Mouse (Mus musculus): Measurements from ENCODE around the gene Ccpg1os. TPM values are rescaled to one million over a fixed set of nuclear protein-coding genes. Genes with fewer than 3 reads are reported as not detected.

Ccpg1os gene
- 10 to 100 TPM; 11.2 to 15.6 (median 11.9) TPM for total RNA-seq (2022)

DNA sequence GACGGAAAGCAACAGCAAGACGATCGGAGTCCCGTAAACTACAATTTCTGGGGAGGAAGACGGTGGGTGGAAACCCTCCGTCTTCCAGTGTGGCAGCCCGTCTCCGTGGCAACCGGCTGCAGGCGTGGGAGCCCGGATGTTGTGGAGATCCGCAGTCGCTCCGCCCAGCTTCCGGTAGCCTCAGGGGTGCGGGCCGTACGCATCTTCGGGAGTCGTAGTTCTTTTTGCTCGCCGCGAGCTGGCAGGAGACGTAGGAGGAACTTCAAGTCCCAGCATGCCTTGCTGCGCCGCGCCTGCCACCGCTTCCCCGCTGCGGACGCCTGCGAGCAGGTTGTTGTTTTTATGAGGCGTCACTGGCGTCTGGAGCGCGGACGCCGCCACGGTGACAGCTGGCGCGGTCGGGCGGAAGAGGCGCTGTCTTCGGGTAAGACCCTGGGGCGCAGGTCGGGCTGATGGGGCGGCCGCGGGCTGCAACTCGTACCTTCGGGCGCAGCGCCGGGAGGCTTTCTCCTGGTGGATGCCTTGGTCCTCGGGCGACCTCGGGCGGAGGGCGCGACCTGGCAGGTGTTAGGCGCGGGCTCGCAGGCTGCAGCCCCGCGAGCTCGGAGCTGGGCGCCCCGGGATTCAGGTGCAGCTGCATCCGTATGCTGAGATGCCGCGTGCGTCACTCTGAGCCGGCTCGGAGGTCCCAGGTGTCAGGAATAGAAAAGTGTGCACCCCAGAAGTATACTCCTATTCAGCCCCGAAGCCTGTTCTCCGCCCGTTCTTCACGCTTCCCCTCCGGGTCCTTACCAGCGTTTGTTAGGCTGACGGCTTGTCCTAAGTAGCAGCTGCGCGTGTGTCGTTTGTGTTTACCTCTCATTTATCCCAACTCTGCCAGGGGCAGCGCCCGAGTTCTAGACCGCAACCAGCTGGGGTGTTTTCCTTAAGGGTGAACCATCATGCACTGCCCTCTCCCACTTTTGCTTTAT lies at the start of gene Ccpg1os, which contains the start of gene Ccpg1:
TSS of gene Ccpg1os (minus strand) at position 133 of the 971 bp plus-strand sequence.
TSS of gene Ccpg1 (plus strand) at position 180 of the 971 bp plus-strand sequence.
- DNase-seq (ENCODE audit: low spot score in 2 of 2): peak; percentile 95 to 96

DNA sequence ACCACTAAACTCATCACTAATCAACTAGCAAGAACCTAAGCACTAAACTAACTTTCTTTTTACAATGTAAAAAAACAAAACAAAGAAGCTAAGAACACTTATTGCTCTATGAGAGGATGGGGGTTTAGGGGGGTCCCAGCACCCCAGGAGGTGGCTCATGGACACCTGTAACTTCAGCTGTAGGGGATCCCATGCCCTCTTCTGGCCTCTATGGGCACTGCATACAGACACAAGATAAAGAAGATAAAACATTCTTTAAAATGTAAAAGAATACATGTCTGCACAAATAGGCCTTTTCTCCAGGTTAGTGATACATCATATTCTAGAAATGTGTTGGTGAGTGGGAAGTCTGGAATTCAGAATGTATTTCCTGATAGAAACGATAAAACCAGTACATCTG lies 48.2 kb upstream of the Ccpg1os start:
- no peak for DNase-seq (ENCODE audit: low spot score in 2 of 2)

DNA sequence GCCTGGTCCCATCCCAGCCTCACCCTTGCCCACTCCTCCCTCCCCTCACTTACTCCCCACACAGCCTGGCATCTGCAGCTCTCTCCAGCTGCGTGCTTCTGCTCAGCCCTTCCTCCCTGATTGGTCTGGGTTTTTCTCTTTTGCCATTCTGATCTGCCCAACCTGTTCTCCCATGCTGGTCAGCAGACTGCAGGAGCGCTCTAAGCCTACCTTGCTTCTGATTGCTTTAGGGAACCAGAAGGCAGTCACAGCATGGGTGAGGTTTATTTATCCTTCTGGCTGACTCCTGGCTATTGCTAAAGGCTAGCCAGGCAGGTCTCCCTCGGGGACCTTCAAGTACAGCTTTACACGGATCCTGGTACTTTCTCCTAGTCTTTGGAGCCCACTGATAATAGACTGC lies 46.2 kb upstream of the Ccpg1os start:
- no peak for DNase-seq (ENCODE audit: low spot score in 2 of 2)

DNA sequence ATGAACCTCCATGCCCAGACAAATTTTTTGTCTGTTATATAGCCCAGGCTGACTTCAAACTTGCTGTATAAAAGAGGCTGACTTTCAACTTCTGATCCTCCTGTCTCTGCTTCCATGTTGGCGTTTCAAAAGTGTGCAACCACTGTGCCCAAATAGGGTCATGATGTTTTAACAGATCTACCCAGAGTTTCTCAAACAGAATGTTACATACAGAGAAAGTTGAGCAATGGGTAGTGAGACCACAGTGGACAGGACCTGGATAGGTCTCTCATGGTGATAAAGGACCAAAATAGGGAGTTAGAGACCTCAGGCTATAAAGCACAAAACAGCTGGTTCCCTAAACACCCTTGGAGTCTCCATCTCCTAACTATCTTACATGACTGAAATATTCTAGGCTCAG lies 45.3 kb upstream of the Ccpg1os start:
- no peak for DNase-seq (ENCODE audit: low spot score in 2 of 2)

DNA sequence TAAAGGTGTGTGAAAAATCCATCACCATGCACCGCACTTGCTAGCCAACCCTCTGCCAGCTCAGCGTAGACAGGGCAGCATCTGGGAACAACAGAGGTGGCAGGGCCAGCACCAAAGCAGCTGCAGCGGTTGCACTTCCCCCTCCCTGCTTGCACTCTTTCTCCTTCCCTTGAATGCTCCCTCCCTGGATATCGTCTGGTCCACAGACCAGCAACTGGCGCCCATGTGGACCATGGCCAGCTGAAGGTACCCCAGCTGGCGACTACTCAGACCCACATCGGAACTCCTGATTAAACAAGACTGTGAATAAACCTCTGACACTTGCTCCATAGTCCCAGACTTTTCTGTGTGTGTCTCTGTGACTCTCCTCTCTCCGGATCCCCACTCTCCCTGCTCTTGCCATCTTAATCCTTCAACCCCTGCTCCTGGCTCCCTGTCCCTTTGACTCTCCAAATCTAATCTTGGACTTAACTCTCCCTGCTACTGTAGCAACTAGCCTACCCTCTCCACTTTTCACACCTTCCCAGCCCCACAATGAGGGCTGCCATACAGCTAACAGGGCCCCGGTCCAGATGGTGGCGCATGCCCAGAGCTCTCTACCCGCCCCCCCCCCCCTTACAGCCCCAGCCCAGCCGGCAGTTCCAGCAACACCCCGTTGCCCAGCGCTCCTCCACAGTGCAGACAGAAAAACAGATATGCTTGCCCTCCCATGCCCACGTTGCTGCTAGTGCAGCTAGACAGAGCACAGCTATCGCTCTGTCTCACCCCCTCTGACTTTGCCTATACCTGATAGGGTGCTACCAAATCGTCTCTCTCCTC lies 40.8 kb upstream of the Ccpg1os start:
- no peak for DNase-seq (ENCODE audit: low spot score in 2 of 2)

DNA sequence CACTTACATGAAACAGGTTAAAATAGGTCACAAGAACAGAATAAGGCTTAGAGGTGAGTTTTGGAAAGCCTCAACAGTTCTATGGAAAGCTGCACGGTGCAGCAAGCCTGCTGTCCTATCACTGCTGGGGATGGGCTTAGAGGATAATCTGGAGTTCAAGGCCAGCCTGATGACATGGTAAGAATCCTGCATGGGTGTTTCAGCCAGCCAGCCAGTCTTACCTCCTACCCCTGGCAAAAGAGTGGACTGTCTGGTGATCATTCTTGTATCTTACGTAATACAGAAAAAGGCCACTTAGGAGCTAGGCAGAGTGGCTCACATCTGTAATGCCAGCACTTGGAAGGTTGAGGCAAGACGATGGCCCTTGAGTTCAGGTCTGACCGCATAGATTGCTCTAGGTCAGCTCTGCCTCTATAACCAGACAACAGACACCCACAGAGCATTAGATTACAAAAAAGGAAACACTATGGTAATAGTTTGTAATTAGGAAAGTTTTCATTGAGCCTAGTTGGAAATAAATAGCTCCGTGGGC lies 35.5 kb upstream of the Ccpg1os start:
- DNase-seq (ENCODE audit: low spot score in 2 of 2): no peak

DNA sequence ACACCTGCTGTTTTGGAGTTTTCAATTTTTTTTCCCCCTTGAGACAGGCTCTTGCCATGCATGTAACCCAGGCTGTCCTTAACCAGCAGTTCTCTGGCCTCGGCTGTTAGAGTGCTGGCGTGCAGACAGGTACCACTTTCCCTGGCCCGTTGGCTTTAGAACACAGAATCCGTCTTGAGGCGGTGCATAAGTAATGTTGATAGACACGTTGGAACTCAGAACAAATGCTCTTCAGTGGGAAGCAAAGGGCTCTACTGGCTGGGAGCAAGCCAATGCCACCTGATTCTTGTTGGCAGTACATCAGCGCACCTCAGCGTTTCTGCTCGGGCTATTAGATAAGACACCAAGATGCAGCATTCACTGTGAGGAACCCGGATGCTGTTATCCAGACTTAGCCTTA lies 34.7 kb upstream of the Ccpg1os start:
- no peak for DNase-seq (ENCODE audit: low spot score in 2 of 2)

DNA sequence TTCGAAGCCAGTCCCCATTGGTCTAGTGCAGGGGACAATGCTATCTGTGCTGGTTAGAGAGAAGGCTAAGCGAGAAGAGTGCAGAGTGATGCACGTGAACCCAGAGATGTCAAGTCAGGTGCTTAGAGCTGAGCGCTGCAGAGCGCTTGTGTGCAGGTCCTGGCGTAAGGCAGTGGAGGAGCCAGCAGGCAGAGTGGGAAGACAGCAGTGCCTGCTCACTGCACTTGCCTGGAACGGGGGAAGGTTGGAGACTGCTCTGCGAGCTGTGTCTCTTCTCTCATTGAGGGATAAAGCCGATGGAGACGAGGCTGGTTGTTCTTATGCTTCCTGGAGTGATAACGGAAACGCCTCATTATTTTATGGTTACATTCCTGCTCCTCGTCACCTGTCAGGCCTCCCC lies 29.5 kb upstream of the Ccpg1os start:
- DNase-seq (ENCODE audit: low spot score in 2 of 2): no peak

DNA sequence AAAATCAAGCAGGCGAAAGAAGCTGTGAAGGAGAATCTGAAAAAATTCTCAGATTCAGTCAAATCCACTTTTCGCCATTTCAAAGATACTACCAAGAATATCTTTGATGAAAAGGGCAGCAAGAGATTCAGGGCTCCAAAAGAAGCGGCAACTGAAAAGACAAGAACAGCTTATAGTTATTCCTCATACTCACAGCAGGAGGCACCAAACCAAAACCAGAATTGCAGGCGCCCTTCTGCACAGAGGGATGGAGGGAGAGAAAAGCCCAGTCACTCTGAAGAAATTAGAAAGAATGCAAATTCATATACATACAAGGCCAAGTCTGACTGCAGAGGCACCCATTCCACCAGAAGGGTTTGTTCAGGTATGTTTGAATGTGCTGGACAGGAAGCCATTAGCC lies 27.4 kb upstream of the Ccpg1os start:
- DNase-seq (ENCODE audit: low spot score in 2 of 2): no peak

DNA sequence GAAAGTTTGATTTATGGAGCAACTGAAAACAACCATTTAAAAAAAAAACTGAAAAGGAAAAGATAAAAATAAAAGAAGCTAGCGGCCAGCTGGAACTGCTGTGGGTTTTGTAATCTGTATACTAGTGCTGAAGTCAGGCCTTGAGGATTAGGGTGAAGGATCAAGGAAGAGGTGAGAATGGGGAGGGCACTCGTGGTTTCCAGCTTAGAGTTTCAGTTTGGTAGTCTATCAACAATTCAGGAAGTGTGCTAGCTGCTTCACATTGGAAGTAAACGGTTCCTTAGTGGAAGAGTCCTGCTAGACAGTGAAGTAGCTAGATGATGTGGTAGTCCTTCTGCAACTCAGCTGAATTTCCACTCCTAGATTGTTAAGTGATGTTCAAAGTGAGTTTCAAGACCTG lies 23.2 kb upstream of the Ccpg1os start:
- DNase-seq (ENCODE audit: low spot score in 2 of 2): no peak

DNA sequence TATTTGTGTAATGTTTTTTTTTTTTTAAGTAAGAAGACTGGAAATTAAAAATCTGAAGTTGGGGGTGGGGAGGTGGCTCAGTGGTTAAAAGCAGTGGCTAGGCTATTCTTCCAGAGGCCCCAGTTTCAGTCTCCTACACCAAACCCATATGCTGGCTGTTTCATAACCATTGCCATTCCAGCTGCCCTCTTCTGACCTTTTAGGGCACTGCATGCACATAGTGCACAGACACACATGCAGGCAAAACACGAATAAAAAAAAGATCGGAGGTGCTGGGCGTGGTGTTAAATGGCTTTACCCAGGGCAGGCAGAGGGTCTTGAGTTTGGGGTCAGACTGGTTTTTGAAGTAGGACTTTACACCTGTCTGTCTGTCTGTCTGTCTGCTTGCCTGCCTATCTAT lies 21.0 kb upstream of the Ccpg1os start:
- DNase-seq (ENCODE audit: low spot score in 2 of 2): no peak

DNA sequence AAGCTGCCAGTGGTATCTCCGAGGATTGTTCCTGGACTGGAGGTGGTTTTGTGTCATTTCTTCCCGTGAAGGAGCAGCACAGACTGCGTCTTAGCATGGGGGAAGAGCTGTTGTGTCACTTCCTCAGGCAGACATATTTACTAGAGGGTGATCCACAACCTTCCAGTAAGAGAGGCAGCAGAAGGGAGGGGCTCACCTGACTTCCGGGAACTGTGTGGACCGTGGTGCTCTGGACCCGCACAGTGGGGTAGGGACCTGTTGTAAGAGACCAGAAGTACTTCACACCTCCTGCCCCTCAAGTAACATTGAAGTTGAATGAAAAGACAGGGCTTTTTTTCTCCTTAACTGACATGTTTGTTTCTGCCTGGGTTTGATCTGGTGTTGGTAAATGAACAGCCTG lies 19.9 kb upstream of the Ccpg1os start:
- no peak for DNase-seq (ENCODE audit: low spot score in 2 of 2)

DNA sequence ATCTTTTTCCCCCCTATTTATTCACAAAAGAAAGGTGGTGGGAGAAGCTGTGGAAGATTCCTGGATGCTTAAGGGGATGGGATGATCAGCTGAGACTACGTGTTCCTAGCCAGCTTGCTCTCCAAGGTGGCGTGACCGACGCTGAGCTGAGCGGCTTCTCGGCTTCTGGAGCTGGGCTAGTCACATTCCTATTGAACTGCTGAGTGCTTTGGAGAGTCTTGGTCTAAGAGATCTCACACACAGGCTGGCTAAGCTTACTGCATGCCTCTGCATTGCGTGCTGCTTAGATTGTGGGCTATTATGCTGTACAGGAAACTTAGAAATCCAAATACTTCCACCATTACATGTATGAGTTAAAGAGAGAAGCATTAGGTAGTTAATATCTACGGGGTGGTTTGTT lies 18.9 kb upstream of the Ccpg1os start:
- no peak for DNase-seq (ENCODE audit: low spot score in 2 of 2)

DNA sequence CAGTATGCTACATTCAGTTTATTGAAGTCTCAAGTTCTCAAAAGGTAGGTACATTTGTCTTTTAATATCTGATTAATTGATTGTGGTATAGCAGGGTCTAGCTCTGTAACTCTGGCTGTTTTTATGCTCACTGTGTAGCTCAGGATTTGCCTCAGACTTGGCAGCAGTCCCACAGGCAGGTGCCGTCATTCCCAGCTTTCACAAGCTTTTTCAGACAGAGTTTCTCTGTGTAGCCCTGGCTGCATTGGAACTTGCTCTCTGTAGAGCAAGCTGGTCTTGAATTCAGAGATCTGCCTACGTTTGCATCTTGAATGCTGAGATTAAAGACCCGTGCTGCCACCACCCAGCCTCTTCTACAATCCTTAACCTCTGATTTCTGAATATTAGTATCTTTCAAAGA lies 17.0 kb upstream of the Ccpg1os start:
- no peak for DNase-seq (ENCODE audit: low spot score in 2 of 2)

DNA sequence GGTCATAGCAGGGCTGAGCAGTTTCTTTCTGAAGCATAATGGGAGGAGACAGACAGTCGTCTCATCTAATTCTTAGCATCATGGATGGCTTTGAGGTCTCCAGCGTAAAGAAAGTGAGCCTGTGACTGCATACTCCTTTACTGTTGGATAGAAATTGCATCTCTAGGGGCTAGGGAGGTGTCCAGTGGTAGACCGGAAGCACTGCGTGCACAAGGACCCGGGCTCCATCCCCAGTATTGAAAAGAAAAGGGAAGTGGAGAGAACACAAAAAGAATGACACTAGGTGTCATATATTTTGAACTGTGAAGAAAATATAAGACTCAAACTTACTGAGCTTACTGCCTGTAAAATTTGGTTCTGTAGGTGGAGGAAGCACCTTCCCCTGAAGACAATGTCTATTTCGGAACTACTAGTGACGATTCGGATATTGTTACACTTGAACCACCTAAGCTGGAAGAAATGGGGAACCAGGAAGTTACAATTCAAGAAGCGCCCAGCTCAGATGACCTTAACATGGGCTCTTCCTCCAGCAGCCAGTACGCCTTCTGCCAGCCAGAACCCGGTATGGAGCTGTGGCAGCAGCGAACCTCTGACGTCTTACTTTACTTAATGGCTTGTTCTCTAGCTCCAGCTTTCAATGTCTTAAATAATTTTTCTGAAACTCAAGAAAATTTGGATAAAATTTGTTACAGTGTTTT lies 16.3 kb upstream of the Ccpg1os start:
- no peak for DNase-seq (ENCODE audit: low spot score in 2 of 2)

DNA sequence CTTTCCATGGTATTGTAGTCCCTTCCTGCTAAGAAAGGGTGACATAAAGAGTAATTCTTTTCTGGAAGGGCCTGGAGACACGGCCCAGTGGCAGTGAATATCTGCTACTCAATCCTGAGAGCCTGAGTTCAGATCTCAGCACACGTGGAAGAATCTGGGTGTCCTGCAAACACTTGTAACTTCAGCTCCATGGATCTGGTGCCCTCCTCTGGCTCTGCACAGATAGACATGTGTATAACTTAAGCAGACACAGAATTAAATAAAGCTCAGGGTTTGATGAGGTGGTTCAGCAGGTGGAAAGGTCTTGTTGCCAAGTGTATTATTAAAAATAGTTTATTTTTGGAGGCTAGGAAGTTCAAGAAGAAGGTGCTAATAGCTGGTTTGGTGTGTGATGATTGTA lies 15.3 kb upstream of the Ccpg1os start:
- DNase-seq (ENCODE audit: low spot score in 2 of 2): no peak

DNA sequence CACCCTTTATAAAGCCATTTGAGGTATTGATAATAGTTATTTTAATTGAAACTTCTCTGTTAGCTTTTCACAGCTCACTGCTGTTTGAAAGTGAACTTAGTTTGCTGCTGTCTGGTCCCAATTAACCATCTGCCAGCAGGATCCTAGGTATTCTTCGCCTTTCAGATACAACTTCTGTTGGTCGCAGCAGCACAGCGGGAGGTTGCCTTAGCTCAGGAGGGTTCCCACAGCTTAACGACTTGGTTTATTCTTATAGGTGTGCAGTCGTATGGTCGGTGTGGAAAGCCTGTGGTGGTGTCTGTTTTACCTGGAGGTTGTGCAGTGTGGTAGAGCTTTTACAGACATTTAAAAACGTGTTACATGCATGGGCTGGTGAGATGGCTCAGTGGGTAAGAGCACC lies 11.6 kb upstream of the Ccpg1os start:
- no peak for DNase-seq (ENCODE audit: low spot score in 2 of 2)

DNA sequence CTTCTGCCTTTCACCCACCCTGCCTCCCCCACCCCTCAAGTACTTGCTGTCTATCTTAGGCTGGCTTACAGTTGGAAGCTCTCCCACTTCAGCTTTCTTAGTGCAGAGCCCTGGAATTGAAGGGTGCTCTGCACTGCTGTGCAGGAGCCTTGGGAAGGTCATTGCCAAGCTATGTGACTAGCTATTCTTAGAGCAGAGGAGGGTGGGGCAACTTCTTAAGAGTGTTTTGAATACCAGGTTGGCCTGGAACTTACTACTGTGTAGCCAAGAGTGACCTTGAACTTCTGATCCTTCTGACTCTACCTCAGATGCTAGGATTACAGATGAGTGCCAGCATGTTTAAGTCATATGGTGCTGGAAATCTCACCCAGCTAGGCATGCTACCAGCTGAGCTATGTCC lies 11.0 kb upstream of the Ccpg1os start:
- no peak for DNase-seq (ENCODE audit: low spot score in 2 of 2)

DNA sequence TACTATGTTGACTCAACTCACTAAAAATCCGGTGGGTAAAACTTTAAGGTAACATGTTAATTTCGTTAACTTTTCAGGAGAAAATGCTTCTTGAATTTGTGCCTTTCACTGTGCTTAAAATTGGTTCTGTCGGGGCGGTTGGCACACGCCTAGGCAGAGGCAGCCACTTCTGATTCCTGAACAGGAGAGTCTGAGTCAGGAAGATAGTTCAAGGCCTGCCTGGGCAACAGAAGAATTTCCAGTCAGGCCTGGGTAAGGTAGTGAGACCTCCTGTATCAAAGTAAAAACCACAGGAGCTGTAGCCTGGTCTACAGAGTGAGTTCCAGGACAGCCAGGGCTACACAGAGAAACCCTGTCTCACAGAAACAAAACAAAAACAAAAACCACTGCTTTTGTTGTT lies 7.4 kb upstream of the Ccpg1os start:
- DNase-seq (ENCODE audit: low spot score in 2 of 2): no peak

DNA sequence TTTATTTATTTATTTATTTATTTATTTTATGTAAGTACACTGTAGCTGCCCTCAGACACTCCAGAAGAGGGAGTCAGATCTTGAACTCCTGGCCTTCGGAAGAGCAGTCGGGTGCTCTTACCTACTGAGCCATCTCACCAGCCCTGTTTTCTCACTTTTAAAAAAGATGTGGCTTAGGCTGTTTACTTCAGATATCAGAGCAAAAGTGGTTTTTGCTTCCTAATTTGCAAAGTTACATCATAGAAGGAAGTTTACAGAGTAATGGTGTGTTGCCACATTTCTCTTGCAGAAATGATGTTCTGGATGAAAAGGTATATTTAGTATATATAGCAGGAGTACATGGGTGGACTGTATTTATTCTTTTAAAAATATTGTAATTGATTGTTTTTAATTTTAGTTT lies 6.2 kb upstream of the Ccpg1os start:
- DNase-seq (ENCODE audit: low spot score in 2 of 2): no peak

DNA sequence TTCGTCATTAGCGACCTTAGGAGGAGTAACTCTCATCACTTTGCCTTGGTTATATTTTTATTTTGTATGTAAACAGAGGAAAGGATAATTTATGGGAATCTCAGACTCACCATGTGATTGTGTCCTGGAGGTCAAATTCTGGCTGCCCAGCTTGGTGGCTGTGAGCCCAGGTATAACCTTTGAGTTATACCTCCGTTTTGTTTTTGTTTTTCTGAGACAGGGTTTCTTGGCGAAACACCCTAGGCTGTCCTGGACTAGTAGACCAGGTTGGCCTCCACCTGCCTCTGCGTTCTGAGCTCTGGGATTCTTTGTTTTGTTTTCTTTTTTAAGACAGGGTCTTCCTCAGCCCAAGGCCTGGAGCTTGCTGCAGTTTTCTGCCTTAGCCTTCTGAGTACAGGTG lies 3.5 kb upstream of the Ccpg1os start:
- DNase-seq (ENCODE audit: low spot score in 2 of 2): no peak

DNA sequence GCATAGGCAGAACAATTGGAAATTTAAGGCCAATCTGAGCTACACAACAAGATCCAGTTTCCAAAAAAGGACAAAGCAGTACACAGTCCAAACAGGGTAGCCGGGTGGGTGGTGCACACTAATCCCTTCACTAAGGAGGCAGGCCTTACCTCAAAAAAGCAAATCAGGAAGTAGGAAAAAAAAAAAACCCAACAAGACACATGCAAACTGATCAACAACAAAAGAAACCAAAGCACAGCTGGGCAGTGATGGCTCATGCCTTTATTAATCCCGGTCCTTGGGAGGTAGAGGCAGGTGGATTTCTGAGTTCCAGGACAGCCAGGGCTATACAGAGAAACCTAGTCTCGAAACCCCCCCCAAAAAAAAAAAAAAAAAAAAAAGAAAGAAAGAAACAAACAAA lies 2.5 kb upstream of the Ccpg1os start:
- no peak for DNase-seq (ENCODE audit: low spot score in 2 of 2)

Measured in gastrocnemius, adult 8-10 months (tissue).